ENCODE assay signal across 11 mouse cellular contexts in the genomic region with DNA sequence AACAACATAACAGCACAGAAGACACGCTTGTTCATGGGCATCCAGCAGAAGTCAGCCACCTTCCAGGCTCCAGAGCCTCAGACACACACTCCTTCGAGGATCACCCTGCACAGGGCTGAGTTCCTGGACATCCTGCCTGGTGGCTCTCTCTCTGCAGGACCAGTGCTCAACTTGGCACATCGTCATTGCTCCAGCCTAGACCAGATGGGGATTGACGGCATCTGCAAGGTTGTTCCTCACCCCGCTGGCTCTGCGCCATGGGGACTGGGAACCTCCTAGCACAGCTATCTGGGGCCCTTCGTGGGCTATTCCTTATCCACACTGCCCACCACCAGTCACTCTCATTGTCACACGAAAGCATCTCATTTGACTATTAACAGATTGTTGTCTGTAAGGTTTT.
DNase-seq lines count a peak whose midpoint lies in the region; ATAC-seq and TF ChIP-seq lines count a peak whose summit lies in the region.
"Had no signal": no experiment of that assay in that cellular context is flagged by ENCODE, and none has a peak within 500 bp of the region (broad histone marks: within the 10 kb centered on the region; RNA-seq: fewer than 3 reads in every experiment).

No protein-coding gene starts in this region.

- H3K9me3 ChIP-seq in kidney, embryonic 15.5 days (replicated peaks): no peaks in the 10 kb centered on the region
- H3K9me3 ChIP-seq in forebrain, embryonic 15.5 days: no peaks in the 10 kb centered on the region
- no peaks in the 10 kb centered on the region for H3K9me3 ChIP-seq in stomach, postnatal 0 days (ENCODE audit: control insufficient read depth, low read length)
- H3K9me3 ChIP-seq: stomach, embryonic 15.5 days had no signal

- no peak overlapping the region for H3K9ac ChIP-seq in kidney, embryonic 15.5 days
- no peak overlapping the region for H3K9ac ChIP-seq in forebrain, embryonic 15.5 days (replicated peaks)
- no peak overlapping the region for H3K9ac ChIP-seq in stomach, postnatal 0 days (ENCODE audit: low read length)
- H3K9ac ChIP-seq: stomach, embryonic 15.5 days had no signal

- WGBS in kidney, embryonic 15.5 days: 50% methylated on average over 8 of the region's 8 CpGs
- WGBS in forebrain, embryonic 15.5 days: 72% methylated on average over 8 of the region's 8 CpGs
- 72% methylated on average over 8 of the region's 8 CpGs for WGBS in stomach, postnatal 0 days

- H3K4me3 ChIP-seq in kidney, embryonic 15.5 days (replicated peaks): no peak overlapping the region
- H3K4me3 ChIP-seq in forebrain, embryonic 15.5 days: no peak overlapping the region
- H3K4me3 ChIP-seq in stomach, postnatal 0 days (ENCODE audit: low read depth, low read length): no peak overlapping the region
- H3K4me3 ChIP-seq: stomach, embryonic 15.5 days had no signal

- TF ChIP-seq EP300 in stomach, postnatal 0 days (optimal IDR thresholded peaks at IDR 0.05): no peak

- H3K4me1 ChIP-seq in kidney, embryonic 15.5 days: peaks cover 38% of the 10 kb centered on the region
- H3K4me1 ChIP-seq in forebrain, embryonic 15.5 days: 0 out of 2 replicates have a peak, but pooled peaks cover 5% of the 10 kb centered on the region
- H3K4me1 ChIP-seq in stomach, postnatal 0 days (replicated peaks; ENCODE audit: control insufficient read depth, insufficient read depth): no peaks in the 10 kb centered on the region
- H3K4me1 ChIP-seq: stomach, embryonic 15.5 days had no signal

- no peaks in the 10 kb centered on the region for H3K36me3 ChIP-seq in kidney, embryonic 15.5 days
- no peaks in the 10 kb centered on the region for H3K36me3 ChIP-seq in forebrain, embryonic 15.5 days
- no peaks in the 10 kb centered on the region for H3K36me3 ChIP-seq in stomach, postnatal 0 days (ENCODE audit: control insufficient read depth, insufficient read depth, low read length)
- H3K36me3 ChIP-seq: stomach, embryonic 15.5 days had no signal

- no peak overlapping the region for H3K27ac ChIP-seq in kidney, embryonic 15.5 days
- no peak overlapping the region for H3K27ac ChIP-seq in forebrain, embryonic 15.5 days (replicated peaks)
- H3K27ac ChIP-seq in stomach, postnatal 0 days (replicated peaks): no peak overlapping the region
- H3K27ac ChIP-seq: stomach, embryonic 15.5 days had no signal

- no peak for TF ChIP-seq CTCF in stomach, postnatal 0 days (IDR thresholded peaks at IDR 0.05; ENCODE audit: low read depth)

- 0 out of 2 replicates have a peak, but pooled peaks have one; percentile 19 for ATAC-seq in kidney, embryonic 15.5 days (replicated peaks; ENCODE audit: low FRiP score)
- ATAC-seq in forebrain, embryonic 15.5 days (replicated peaks): no peak
- ATAC-seq in stomach, postnatal 0 days (ENCODE audit: low FRiP score, low TSS enrichment): no peak
- ATAC-seq: intestine, embryonic 16.5 days had no signal

- DNase-seq in kidney, adult 11 months: no peak
- peak; percentile 72 for DNase-seq in MN1 (ENCODE audit: low spot score)
- DNase-seq in adrenal gland, adult 2 months: peak; percentile 70
- DNase-seq in cerebellum, adult 8-10 months: peak; percentile 75
- no peak for DNase-seq in frontal cortex, postnatal 25 days (ENCODE audit: low spot score in 2 of 2)
- DNase-seq in stomach, postnatal 0 days (ENCODE audit: low spot score): no peak
- DNase-seq: lung, postnatal 36 days had no signal

- H3K4me2 ChIP-seq in kidney, embryonic 15.5 days: no peak overlapping the region
- H3K4me2 ChIP-seq in forebrain, embryonic 15.5 days (replicated peaks): no peak overlapping the region
- no peak overlapping the region for H3K4me2 ChIP-seq in stomach, postnatal 0 days (replicated peaks; ENCODE audit: low read depth)
- H3K4me2 ChIP-seq: stomach, embryonic 15.5 days had no signal

- no peaks in the 10 kb centered on the region for H3K27me3 ChIP-seq in kidney, embryonic 15.5 days
- no peaks in the 10 kb centered on the region for H3K27me3 ChIP-seq in forebrain, embryonic 15.5 days
- H3K27me3 ChIP-seq in stomach, postnatal 0 days (ENCODE audit: control insufficient read depth, insufficient read depth, low read length): no peaks in the 10 kb centered on the region
- H3K27me3 ChIP-seq: stomach, embryonic 15.5 days had no signal

Comparison
In these comparisons a context has a peak if more than half of its experiments do, and no peak if none do; other contexts are left out.
1. DNase-seq: peak in MN1 (single experiment), adrenal gland, adult 2 months (single experiment) and cerebellum, adult 8-10 months (single experiment); none in kidney, adult 11 months (single experiment), frontal cortex, postnatal 25 days (0 of 2) and stomach, postnatal 0 days (single experiment).